Comparison of ENCODE assay signal across 20 mouse cellular contexts in the genomic region with DNA sequence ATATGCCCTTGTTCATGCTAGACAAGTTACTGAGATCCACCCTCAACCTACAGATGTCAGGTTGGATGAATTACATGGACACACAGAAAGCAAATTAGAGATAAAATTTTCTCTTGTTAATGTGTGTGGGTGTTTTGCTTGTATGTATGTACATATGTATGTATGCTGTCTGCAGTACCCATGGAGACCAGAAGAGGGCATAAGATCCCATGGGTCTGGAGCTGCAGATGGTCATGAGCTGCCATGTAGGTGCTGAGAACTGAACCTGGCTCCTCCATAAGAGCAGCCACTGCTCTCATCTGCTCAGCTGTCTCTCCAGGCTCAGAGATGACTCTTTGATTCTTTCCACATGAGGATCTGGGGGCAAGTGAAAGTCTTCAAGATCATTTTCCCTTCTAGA.
DNase-seq lines count a peak whose midpoint lies in the region; ATAC-seq and TF ChIP-seq lines count a peak whose summit lies in the region.
"Had no signal": no experiment of that assay in that cellular context is flagged by ENCODE, and none has a peak within 500 bp of the region (broad histone marks: within the 10 kb centered on the region; RNA-seq: fewer than 3 reads in every experiment).

No protein-coding gene starts in this region.

- TF ChIP-seq POLR2A in MEL (IDR thresholded peaks at IDR 0.05; ENCODE audit: control insufficient read depth in 1 of 2, insufficient read depth in 1 of 2, low read depth in 1 of 2, low read length in 2 of 2, poor library complexity in 1 of 2), result no peak

- intact Hi-C loops in heart, postnatal 25 days (cut with DNase I), result no loop called here

- TF ChIP-seq RAD21 in MEL (IDR thresholded peaks at IDR 0.05; ENCODE audit: low read depth, low read length), result no peak

- H3K4me1 ChIP-seq in hindbrain, postnatal 0 days (ENCODE audit: insufficient read depth, low read length), result no peaks in the 10 kb centered on the region
- no peaks in the 10 kb centered on the region for H3K4me1 ChIP-seq in hindbrain, embryonic 16.5 days (ENCODE audit: control insufficient read depth, insufficient read depth, low read depth, low read length)
- no peaks in the 10 kb centered on the region for H3K4me1 ChIP-seq in liver, embryonic 14.5 days (replicated peaks; ENCODE audit: control insufficient read depth in 2 of 2, insufficient read depth in 2 of 2, low read length in 1 of 2)
- no peaks in the 10 kb centered on the region for H3K4me1 ChIP-seq in liver, embryonic 12.5 days
- no peaks in the 10 kb centered on the region for H3K4me1 ChIP-seq in MEL (ENCODE audit: control insufficient read depth in 1 of 2, insufficient read depth in 2 of 2, low read length in 2 of 2)
- H3K4me1 ChIP-seq: embryonic facial prominence, embryonic 15.5 days; forebrain, embryonic 10.5 days; limb, embryonic 15.5 days; lung, embryonic 15.5 days had no signal

- no peaks in the 10 kb centered on the region for H3K9me3 ChIP-seq in hindbrain, postnatal 0 days (ENCODE audit: low read length)
- H3K9me3 ChIP-seq in hindbrain, embryonic 16.5 days (ENCODE audit: control insufficient read depth, low read length), result no peaks in the 10 kb centered on the region
- no peaks in the 10 kb centered on the region for H3K9me3 ChIP-seq in liver, embryonic 14.5 days (ENCODE audit: control insufficient read depth, low read length)
- no peaks in the 10 kb centered on the region for H3K9me3 ChIP-seq in liver, embryonic 12.5 days (replicated peaks)
- no peaks in the 10 kb centered on the region for H3K9me3 ChIP-seq in MEL (replicated peaks; ENCODE audit: insufficient read depth, low read length)
- H3K9me3 ChIP-seq: embryonic facial prominence, embryonic 15.5 days; limb, embryonic 15.5 days; lung, embryonic 15.5 days had no signal

- peak; percentile 10; the same call in 1 of the 2 replicates for TF ChIP-seq CTCF in hindbrain, postnatal 0 days (IDR thresholded peaks at IDR 0.05; ENCODE audit: low read depth)
- TF ChIP-seq CTCF in liver, embryonic 14.5 days (IDR thresholded peaks at IDR 0.05; ENCODE audit: low read depth), result peak; percentile 33
- peak in 1 of 3 experiments; percentile 34; a peak in 2 of 6 replicates for TF ChIP-seq CTCF in MEL (IDR thresholded peaks at IDR 0.05 in 2 of 3, conservative IDR thresholded peaks at IDR 0.05 in 1 of 3; ENCODE audit: control insufficient read depth in 1 of 3, insufficient read depth in 1 of 3, low read depth in 2 of 3, low read length in 3 of 3, poor library complexity in 1 of 3, severe bottlenecking in 1 of 3)

- no peak overlapping the region for H3K9ac ChIP-seq in hindbrain, postnatal 0 days (replicated peaks; ENCODE audit: low read length)
- no peak overlapping the region for H3K9ac ChIP-seq in hindbrain, embryonic 16.5 days (ENCODE audit: low read depth, low read length)
- H3K9ac ChIP-seq in liver, embryonic 14.5 days (replicated peaks), result no peak overlapping the region
- H3K9ac ChIP-seq in liver, embryonic 12.5 days, result no peak overlapping the region
- no peak overlapping the region for H3K9ac ChIP-seq in MEL (ENCODE audit: control insufficient read depth, low read depth, low read length, poor library complexity, severe bottlenecking)
- H3K9ac ChIP-seq: embryonic facial prominence, embryonic 15.5 days; limb, embryonic 15.5 days; lung, embryonic 15.5 days had no signal

- no peaks in the 10 kb centered on the region for H3K36me3 ChIP-seq in hindbrain, postnatal 0 days (ENCODE audit: insufficient read depth, low read length)
- H3K36me3 ChIP-seq in hindbrain, embryonic 16.5 days (ENCODE audit: control insufficient read depth, insufficient read depth, low read length), result peaks cover 4% of the 10 kb centered on the region; the same call in 1 of the 2 replicates
- no peaks in the 10 kb centered on the region for H3K36me3 ChIP-seq in liver, embryonic 14.5 days (replicated peaks; ENCODE audit: control insufficient read depth, insufficient read depth, low read depth)
- H3K36me3 ChIP-seq in liver, embryonic 12.5 days, result no peaks in the 10 kb centered on the region
- no peaks in the 10 kb centered on the region for H3K36me3 ChIP-seq in MEL (ENCODE audit: control insufficient read depth in 1 of 2, insufficient read depth in 2 of 2, low read length in 2 of 2)
- H3K36me3 ChIP-seq: embryonic facial prominence, embryonic 15.5 days; forebrain, embryonic 10.5 days; limb, embryonic 15.5 days; lung, embryonic 15.5 days had no signal

- ATAC-seq in hindbrain, postnatal 0 days, result no peak
- no peak for ATAC-seq in hindbrain, embryonic 16.5 days
- ATAC-seq in liver, embryonic 14.5 days (ENCODE audit: insufficient read depth), result no peak
- no peak for ATAC-seq in liver, embryonic 12.5 days

- no peak overlapping the region for H3K4me3 ChIP-seq in hindbrain, postnatal 0 days (ENCODE audit: low read length)
- H3K4me3 ChIP-seq in hindbrain, embryonic 16.5 days (ENCODE audit: low read length), result no peak overlapping the region
- H3K4me3 ChIP-seq in liver, embryonic 14.5 days (ENCODE audit: insufficient read depth in 1 of 2, low read depth in 2 of 2, low read length in 2 of 2), result no peak overlapping the region
- no peak overlapping the region for H3K4me3 ChIP-seq in liver, embryonic 12.5 days
- no peak overlapping the region for H3K4me3 ChIP-seq in MEL (ENCODE audit: control insufficient read depth in 1 of 2, insufficient read depth in 1 of 2, low read depth in 2 of 2, low read length in 2 of 2)
- H3K4me3 ChIP-seq: embryonic facial prominence, embryonic 15.5 days; forebrain, embryonic 10.5 days; limb, embryonic 15.5 days; lung, embryonic 15.5 days had no signal

- DNase-seq in hindbrain, postnatal 0 days (ENCODE audit: low spot score), result no peak
- no peak for DNase-seq in liver, embryonic 14.5 days (ENCODE audit: low read depth in 3 of 3, low spot score in 3 of 3)
- DNase-seq in MEL (ENCODE audit: low read depth, low spot score), result peak; percentile 11
- no peak for DNase-seq in right cerebral cortex, postnatal 36 days (ENCODE audit: low spot score in 2 of 2)
- DNase-seq in heart, postnatal 25 days (ENCODE audit: low spot score), result no peak
- DNase-seq: adrenal gland, postnatal 36 days; cerebellum, adult 18-20 months; cerebellum, postnatal 36 days; heart, adult 11 months; kidney, postnatal 4 days; layer of hippocampus, postnatal 36 days; lung, postnatal 4 days; right cerebral cortex, postnatal 25 days; thymus, postnatal 4 days had no signal

- no peak overlapping the region for H3K4me2 ChIP-seq in hindbrain, postnatal 0 days (ENCODE audit: low read depth, low read length)
- H3K4me2 ChIP-seq in hindbrain, embryonic 16.5 days (ENCODE audit: low read length), result no peak overlapping the region
- H3K4me2 ChIP-seq in liver, embryonic 14.5 days (ENCODE audit: low read depth), result no peak overlapping the region
- no peak overlapping the region for H3K4me2 ChIP-seq in liver, embryonic 12.5 days
- H3K4me2 ChIP-seq: embryonic facial prominence, embryonic 15.5 days; limb, embryonic 15.5 days; lung, embryonic 15.5 days had no signal

- no peak for TF ChIP-seq EP300 in liver, embryonic 14.5 days (IDR thresholded peaks at IDR 0.05; ENCODE audit: low read depth)
- TF ChIP-seq EP300 in MEL (IDR thresholded peaks at IDR 0.05; ENCODE audit: low read depth in 1 of 2, low read length in 2 of 2), result no peak

- H3K27ac ChIP-seq in hindbrain, postnatal 0 days, result no peak overlapping the region
- no peak overlapping the region for H3K27ac ChIP-seq in hindbrain, embryonic 16.5 days (ENCODE audit: low read depth, low read length)
- H3K27ac ChIP-seq in liver, embryonic 14.5 days, result no peak overlapping the region
- H3K27ac ChIP-seq in liver, embryonic 12.5 days, result no peak overlapping the region
- no peak overlapping the region for H3K27ac ChIP-seq in MEL (ENCODE audit: control insufficient read depth, low read depth, low read length)
- H3K27ac ChIP-seq: embryonic facial prominence, embryonic 15.5 days; forebrain, embryonic 10.5 days; limb, embryonic 15.5 days; lung, embryonic 15.5 days had no signal

- no peaks in the 10 kb centered on the region for H3K79me2 ChIP-seq in MEL (ENCODE audit: control insufficient read depth, insufficient read depth, low read length, poor library complexity)

- H3K27me3 ChIP-seq in hindbrain, postnatal 0 days (ENCODE audit: insufficient read depth, low read length), result no peaks in the 10 kb centered on the region
- H3K27me3 ChIP-seq in hindbrain, embryonic 16.5 days (replicated peaks; ENCODE audit: control insufficient read depth, insufficient read depth, low read length), result no peaks in the 10 kb centered on the region
- H3K27me3 ChIP-seq in liver, embryonic 14.5 days (ENCODE audit: control insufficient read depth, insufficient read depth, low read length), result no peaks in the 10 kb centered on the region
- no peaks in the 10 kb centered on the region for H3K27me3 ChIP-seq in liver, embryonic 12.5 days (replicated peaks)
- H3K27me3 ChIP-seq in MEL (ENCODE audit: control insufficient read depth in 1 of 2, insufficient read depth in 2 of 2, low read length in 2 of 2), result no peaks in the 10 kb centered on the region
- H3K27me3 ChIP-seq: embryonic facial prominence, embryonic 15.5 days; limb, embryonic 15.5 days; lung, embryonic 15.5 days had no signal

TF ChIP-seq in MEL, 35 proteins besides CTCF, POLR2A, EP300 and RAD21:
- no peak for TF ChIP-seq SIN3A (IDR thresholded peaks at IDR 0.05; ENCODE audit: low read length)
- TF ChIP-seq E2F4 (IDR thresholded peaks at IDR 0.05; ENCODE audit: borderline replicate concordance, low read depth, low read length), result no peak
- TF ChIP-seq HCFC1 (IDR thresholded peaks at IDR 0.05; ENCODE audit: low read depth, low read length), result no peak
- TF ChIP-seq TBP (IDR thresholded peaks at IDR 0.05; ENCODE audit: low read depth, low read length), result no peak
- TF ChIP-seq POLR2AphosphoS5 (IDR thresholded peaks at IDR 0.05; ENCODE audit: borderline replicate concordance, low read depth, low read length), result no peak
- no peak for TF ChIP-seq ZKSCAN1 (IDR thresholded peaks at IDR 0.05; ENCODE audit: low read depth, low read length)
- TF ChIP-seq ETS1 (IDR thresholded peaks at IDR 0.05; ENCODE audit: low read depth, low read length), result no peak
- TF ChIP-seq BHLHE40 (IDR thresholded peaks at IDR 0.05; ENCODE audit: borderline replicate concordance, low read depth, low read length), result no peak
- TF ChIP-seq ZNF384 (IDR thresholded peaks at IDR 0.05; ENCODE audit: low read depth, low read length), result no peak
- no peak for TF ChIP-seq MYC (IDR thresholded peaks at IDR 0.05; ENCODE audit: low read depth, low read length)
- TF ChIP-seq TAL1 (IDR thresholded peaks at IDR 0.05; ENCODE audit: low read length), result no peak
- no peak for TF ChIP-seq MAX (IDR thresholded peaks at IDR 0.05; ENCODE audit: low read length)
- no peak for TF ChIP-seq UBTF (IDR thresholded peaks at IDR 0.05; ENCODE audit: borderline replicate concordance, insufficient read depth, low read depth, low read length)
- no peak for TF ChIP-seq USF2 (IDR thresholded peaks at IDR 0.05; ENCODE audit: borderline replicate concordance in 1 of 2, insufficient read depth in 1 of 2, low read depth in 1 of 2, low read length in 2 of 2)
- no peak for TF ChIP-seq ZMIZ1 (IDR thresholded peaks at IDR 0.05; ENCODE audit: low read depth, low read length)
